Mouse (Mus musculus): Measurements from ENCODE around the gene Plcl1. TPM values are rescaled to one million over a fixed set of nuclear protein-coding genes. Genes with fewer than 3 reads are reported as not detected.

The Plcl1 gene
- total and polyA plus RNA-seq, 3 experiments = not detected

DNA sequence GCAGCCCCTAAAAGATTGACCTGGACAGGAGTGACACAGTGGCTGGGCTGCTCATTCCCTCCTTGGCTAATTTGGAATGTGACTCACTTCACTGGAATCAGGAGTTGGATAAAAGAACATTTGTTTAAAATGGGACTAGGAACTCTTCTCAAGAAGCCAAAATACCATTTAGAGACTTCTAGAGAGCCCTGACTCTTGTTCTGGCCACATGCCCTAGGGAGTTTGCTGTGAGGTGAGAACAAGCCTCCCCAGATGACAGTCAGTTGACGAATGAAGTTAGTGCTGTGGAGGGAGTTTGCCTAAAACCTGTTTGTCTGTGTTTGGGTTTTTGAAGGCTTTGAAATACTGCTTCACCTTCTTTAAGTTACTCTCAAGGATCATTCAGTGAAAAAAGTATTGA, 128.1 kb downstream of the Plcl1 start:
- H3K9ac ChIP-seq (ENCODE audit: control insufficient read depth, low read depth, low read length, poor library complexity, severe bottlenecking) = no peak overlapping the region
- H3K27ac ChIP-seq (ENCODE audit: control insufficient read depth, low read depth, low read length) = no peak overlapping the region
- no peak for DNase-seq (ENCODE audit: low read depth, low spot score)
- H3K27me3 ChIP-seq (ENCODE audit: control insufficient read depth in 1 of 2, insufficient read depth in 2 of 2, low read length in 2 of 2) = no peaks in the 10 kb centered on the region
- no peak overlapping the region for H3K4me3 ChIP-seq (ENCODE audit: control insufficient read depth in 1 of 2, insufficient read depth in 1 of 2, low read depth in 2 of 2, low read length in 2 of 2)
- H3K79me2 ChIP-seq (ENCODE audit: control insufficient read depth, insufficient read depth, low read length, poor library complexity) = no peaks in the 10 kb centered on the region
- no peaks in the 10 kb centered on the region for H3K4me1 ChIP-seq (ENCODE audit: control insufficient read depth in 1 of 2, insufficient read depth in 2 of 2, low read length in 2 of 2)
- TF ChIP-seq ELF1 (IDR thresholded peaks at IDR 0.05; ENCODE audit: low read depth, low read length) = no peak
- TF ChIP-seq MAZ (IDR thresholded peaks at IDR 0.05; ENCODE audit: low read depth, low read length) = no peak
- no peak for TF ChIP-seq CTCF (IDR thresholded peaks at IDR 0.05 in 2 of 3, conservative IDR thresholded peaks at IDR 0.05 in 1 of 3; ENCODE audit: control insufficient read depth in 1 of 3, insufficient read depth in 1 of 3, low read depth in 2 of 3, low read length in 3 of 3, poor library complexity in 1 of 3, severe bottlenecking in 1 of 3)
- no peak for TF ChIP-seq MAFK (IDR thresholded peaks at IDR 0.05; ENCODE audit: borderline replicate concordance, low read depth, low read length)
- TF ChIP-seq ZNF384 (IDR thresholded peaks at IDR 0.05; ENCODE audit: low read depth, low read length) = no peak
- no peak for TF ChIP-seq ZC3H11A (IDR thresholded peaks at IDR 0.05; ENCODE audit: low read depth, low read length)
- TF ChIP-seq TBP (IDR thresholded peaks at IDR 0.05; ENCODE audit: low read depth, low read length) = no peak
- H3K9me3 ChIP-seq (replicated peaks; ENCODE audit: insufficient read depth, low read length) = no peaks in the 10 kb centered on the region
- no peaks in the 10 kb centered on the region for H3K36me3 ChIP-seq (ENCODE audit: control insufficient read depth in 1 of 2, insufficient read depth in 2 of 2, low read length in 2 of 2)

DNA sequence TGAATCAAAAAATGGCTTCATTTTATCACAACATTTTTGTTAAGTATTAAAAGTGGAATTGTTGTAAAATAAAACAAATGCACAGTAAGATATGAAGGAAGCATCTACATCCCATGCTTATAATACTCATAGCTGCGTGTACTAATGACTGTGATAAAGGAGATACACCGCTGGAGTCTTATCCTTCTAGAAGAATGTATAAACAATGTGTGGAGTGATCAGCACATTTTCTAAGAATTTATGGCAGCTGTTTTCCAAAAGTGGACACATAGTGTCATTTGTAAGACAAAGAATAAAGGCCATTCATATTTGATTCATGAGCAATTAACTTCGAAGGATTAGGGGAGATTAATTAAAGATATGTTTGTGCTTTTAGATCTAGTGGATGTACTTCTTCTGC, 148.7 kb downstream of the Plcl1 start:
- H3K9ac ChIP-seq (ENCODE audit: control insufficient read depth, low read depth, low read length, poor library complexity, severe bottlenecking) = no peak overlapping the region
- H3K9me3 ChIP-seq (replicated peaks; ENCODE audit: insufficient read depth, low read length) = no peaks in the 10 kb centered on the region
- H3K4me1 ChIP-seq (ENCODE audit: control insufficient read depth in 1 of 2, insufficient read depth in 2 of 2, low read length in 2 of 2) = no peaks in the 10 kb centered on the region
- no peak for DNase-seq (ENCODE audit: low read depth, low spot score)
- H3K4me3 ChIP-seq (ENCODE audit: control insufficient read depth in 1 of 2, insufficient read depth in 1 of 2, low read depth in 2 of 2, low read length in 2 of 2) = no peak overlapping the region
- TF ChIP-seq MAFK (IDR thresholded peaks at IDR 0.05; ENCODE audit: borderline replicate concordance, low read depth, low read length) (no peak), ZMIZ1 (IDR thresholded peaks at IDR 0.05; ENCODE audit: low read depth, low read length) (no peak), RCOR1 (IDR thresholded peaks at IDR 0.05; ENCODE audit: low read depth, low read length) (no peak), MXI1 (IDR thresholded peaks at IDR 0.05; ENCODE audit: low read depth, low read length) (no peak), HCFC1 (IDR thresholded peaks at IDR 0.05; ENCODE audit: low read depth, low read length) (no peak), TBP (IDR thresholded peaks at IDR 0.05; ENCODE audit: low read depth, low read length) (no peak), RAD21 (IDR thresholded peaks at IDR 0.05; ENCODE audit: low read depth, low read length) (no peak), USF2 (IDR thresholded peaks at IDR 0.05; ENCODE audit: borderline replicate concordance in 1 of 2, insufficient read depth in 1 of 2, low read depth in 1 of 2, low read length in 2 of 2) (no peak), CHD2 (IDR thresholded peaks at IDR 0.05; ENCODE audit: low read length) (no peak), GABPA (IDR thresholded peaks at IDR 0.05; ENCODE audit: low read depth, low read length) (no peak), USF1 (IDR thresholded peaks at IDR 0.05; ENCODE audit: low read depth, low read length) (no peak), MAZ (IDR thresholded peaks at IDR 0.05; ENCODE audit: low read depth, low read length) (no peak), POLR2AphosphoS5 (IDR thresholded peaks at IDR 0.05; ENCODE audit: borderline replicate concordance, low read depth, low read length) (no peak)
- H3K27me3 ChIP-seq (ENCODE audit: control insufficient read depth in 1 of 2, insufficient read depth in 2 of 2, low read length in 2 of 2) = no peaks in the 10 kb centered on the region
- H3K27ac ChIP-seq (ENCODE audit: control insufficient read depth, low read depth, low read length) = no peak overlapping the region
- no peaks in the 10 kb centered on the region for H3K79me2 ChIP-seq (ENCODE audit: control insufficient read depth, insufficient read depth, low read length, poor library complexity)
- no peaks in the 10 kb centered on the region for H3K36me3 ChIP-seq (ENCODE audit: control insufficient read depth in 1 of 2, insufficient read depth in 2 of 2, low read length in 2 of 2)

All from MEL (cell line).